Mouse (Mus musculus): Measurements from ENCODE around the gene Lrrc55. TPM values are rescaled to one million over a fixed set of nuclear protein-coding genes. Genes with fewer than 3 reads are reported as not detected.
A peak's percentile ranks its signal among the peaks of the same experiment; 100 is the strongest.

Gene Lrrc55
- polyA plus RNA-seq, 1 experiment from 2014 or later: 1.4 TPM

GRCm38 (mm10) chr2:85136089-85136488 lies 60.9 kb downstream of the Lrrc55 start, which contains the start of gene Aplnr:
Gene Aplnr, plus strand, starts transcription at chr2:85136225.
- Histone ChIP-seq H3K4me3 (ENCODE audit: low read depth, low read length) (no peak within 1 kb of the TSS), H3K9ac (replicated peaks; ENCODE audit: low read length) (no peak within 1 kb of the TSS), H3K4me2 (ENCODE audit: low read depth, low read length) (no peak within 1 kb of the TSS), H3K27me3 (ENCODE audit: control insufficient read depth, insufficient read depth, low read length) (no peaks in the 10 kb centered on the region), H3K9me3 (replicated peaks; ENCODE audit: control insufficient read depth, low read length) (no peaks in the 10 kb centered on the region), H3K36me3 (replicated peaks; ENCODE audit: control insufficient read depth, insufficient read depth, low read depth, low read length) (no peaks in the 10 kb centered on the region), H3K4me1 (ENCODE audit: control insufficient read depth, insufficient read depth, low read length) (no peaks in the 10 kb centered on the region), H3K27ac (replicated peaks; ENCODE audit: low read depth, low read length) (no peak within 1 kb of the TSS; the same call in 1 of the 2 replicates)
- 7% methylated on average over 4 of the region's 4 CpGs for WGBS
- peak; percentile 37; the same call in 1 of the 2 replicates for ATAC-seq (replicated peaks; ENCODE audit: insufficient number of reproducible peaks, low FRiP score, low TSS enrichment, low read depth)
- no peak for DNase-seq (ENCODE audit: low spot score)

- DNase-seq (ENCODE audit: low spot score): no peak
- H3K27me3 ChIP-seq (ENCODE audit: control insufficient read depth, insufficient read depth, low read length): no peaks in the 10 kb centered on the region
- H3K36me3 ChIP-seq (replicated peaks; ENCODE audit: control insufficient read depth, insufficient read depth, low read depth, low read length): no peaks in the 10 kb centered on the region
- no peak overlapping the region for H3K9ac ChIP-seq (replicated peaks; ENCODE audit: low read length)
- H3K4me3 ChIP-seq (ENCODE audit: low read depth, low read length): no peak overlapping the region
- no peaks in the 10 kb centered on the region for H3K9me3 ChIP-seq (replicated peaks; ENCODE audit: control insufficient read depth, low read length)
- no peak for ATAC-seq (replicated peaks; ENCODE audit: insufficient number of reproducible peaks, low FRiP score, low TSS enrichment, low read depth)
- H3K4me1 ChIP-seq (ENCODE audit: control insufficient read depth, insufficient read depth, low read length): no peaks in the 10 kb centered on the region
- no peak overlapping the region for H3K27ac ChIP-seq (replicated peaks; ENCODE audit: low read depth, low read length)
- WGBS: 50% methylated on average over 1 of the region's 1 CpGs
- H3K4me2 ChIP-seq (ENCODE audit: low read depth, low read length): no peak overlapping the region
Observed at GRCm38 (mm10) chr2:85135099-85135498, 61.9 kb downstream of the Lrrc55 start.

- Histone ChIP-seq H3K4me2 (ENCODE audit: low read depth, low read length) (no peak overlapping the region), H3K27ac (replicated peaks; ENCODE audit: low read depth, low read length) (no peak overlapping the region), H3K27me3 (ENCODE audit: control insufficient read depth, insufficient read depth, low read length) (no peaks in the 10 kb centered on the region), H3K9ac (replicated peaks; ENCODE audit: low read length) (no peak overlapping the region), H3K4me1 (ENCODE audit: control insufficient read depth, insufficient read depth, low read length) (no peaks in the 10 kb centered on the region), H3K36me3 (replicated peaks; ENCODE audit: control insufficient read depth, insufficient read depth, low read depth, low read length) (no peaks in the 10 kb centered on the region), H3K9me3 (replicated peaks; ENCODE audit: control insufficient read depth, low read length) (no peaks in the 10 kb centered on the region), H3K4me3 (ENCODE audit: low read depth, low read length) (no peak overlapping the region)
- DNase-seq (ENCODE audit: low spot score) (no peak), ATAC-seq (replicated peaks; ENCODE audit: insufficient number of reproducible peaks, low FRiP score, low TSS enrichment, low read depth) (no peak)
- 60% methylated on average over 2 of the region's 2 CpGs for WGBS
Observed at GRCm38 (mm10) chr2:85132204-85132603, 64.8 kb downstream of the Lrrc55 start.

- H3K4me1 ChIP-seq (ENCODE audit: control insufficient read depth, insufficient read depth, low read length): no peaks in the 10 kb centered on the region
- WGBS: 11% methylated on average over 1 of the region's 1 CpGs
- H3K27ac ChIP-seq (replicated peaks; ENCODE audit: low read depth, low read length): no peak overlapping the region
- H3K9ac ChIP-seq (replicated peaks; ENCODE audit: low read length): no peak overlapping the region
- no peaks in the 10 kb centered on the region for H3K36me3 ChIP-seq (replicated peaks; ENCODE audit: control insufficient read depth, insufficient read depth, low read depth, low read length)
- no peak overlapping the region for H3K4me2 ChIP-seq (ENCODE audit: low read depth, low read length)
- no peaks in the 10 kb centered on the region for H3K27me3 ChIP-seq (ENCODE audit: control insufficient read depth, insufficient read depth, low read length)
- H3K4me3 ChIP-seq (ENCODE audit: low read depth, low read length): no peak overlapping the region
- H3K9me3 ChIP-seq (replicated peaks; ENCODE audit: control insufficient read depth, low read length): no peaks in the 10 kb centered on the region
- no peak for ATAC-seq (replicated peaks; ENCODE audit: insufficient number of reproducible peaks, low FRiP score, low TSS enrichment, low read depth)
- no peak for DNase-seq (ENCODE audit: low spot score)
Observed at GRCm38 (mm10) chr2:85131724-85132123, 65.3 kb downstream of the Lrrc55 start.

- WGBS: 30% methylated on average over 2 of the region's 2 CpGs
- DNase-seq (ENCODE audit: low spot score) (no peak), ATAC-seq (replicated peaks; ENCODE audit: insufficient number of reproducible peaks, low FRiP score, low TSS enrichment, low read depth) (no peak)
- Histone ChIP-seq H3K36me3 (replicated peaks; ENCODE audit: control insufficient read depth, insufficient read depth, low read depth, low read length) (no peaks in the 10 kb centered on the region), H3K4me2 (ENCODE audit: low read depth, low read length) (no peak overlapping the region), H3K9me3 (replicated peaks; ENCODE audit: control insufficient read depth, low read length) (no peaks in the 10 kb centered on the region), H3K4me1 (ENCODE audit: control insufficient read depth, insufficient read depth, low read length) (no peaks in the 10 kb centered on the region), H3K27ac (replicated peaks; ENCODE audit: low read depth, low read length) (no peak overlapping the region), H3K4me3 (ENCODE audit: low read depth, low read length) (no peak overlapping the region), H3K27me3 (ENCODE audit: control insufficient read depth, insufficient read depth, low read length) (no peaks in the 10 kb centered on the region), H3K9ac (replicated peaks; ENCODE audit: low read length) (no peak overlapping the region)
Observed at GRCm38 (mm10) chr2:85131226-85131625, 65.8 kb downstream of the Lrrc55 start.

- Histone ChIP-seq H3K27me3 (ENCODE audit: control insufficient read depth, insufficient read depth, low read length) (no peaks in the 10 kb centered on the region), H3K9me3 (replicated peaks; ENCODE audit: control insufficient read depth, low read length) (no peaks in the 10 kb centered on the region), H3K36me3 (replicated peaks; ENCODE audit: control insufficient read depth, insufficient read depth, low read depth, low read length) (no peaks in the 10 kb centered on the region), H3K4me1 (ENCODE audit: control insufficient read depth, insufficient read depth, low read length) (no peaks in the 10 kb centered on the region), H3K4me3 (ENCODE audit: low read depth, low read length) (no peak overlapping the region), H3K27ac (replicated peaks; ENCODE audit: low read depth, low read length) (no peak overlapping the region), H3K4me2 (ENCODE audit: low read depth, low read length) (no peak overlapping the region), H3K9ac (replicated peaks; ENCODE audit: low read length) (no peak overlapping the region)
- DNase-seq (ENCODE audit: low spot score): no peak
- ATAC-seq (replicated peaks; ENCODE audit: insufficient number of reproducible peaks, low FRiP score, low TSS enrichment, low read depth): no peak
- 45% methylated on average over 6 of the region's 6 CpGs for WGBS
Observed at GRCm38 (mm10) chr2:85129496-85129971, 67.5 kb downstream of the Lrrc55 start.

GRCm38 (mm10) chr2:85123869-85124535 lies 73.0 kb downstream of the Lrrc55 start:
- no peak overlapping the region for H3K4me2 ChIP-seq (ENCODE audit: low read depth, low read length)
- H3K4me1 ChIP-seq (ENCODE audit: control insufficient read depth, insufficient read depth, low read length): no peaks in the 10 kb centered on the region
- no peaks in the 10 kb centered on the region for H3K27me3 ChIP-seq (ENCODE audit: control insufficient read depth, insufficient read depth, low read length)
- H3K27ac ChIP-seq (replicated peaks; ENCODE audit: low read depth, low read length): no peak overlapping the region
- 30% methylated on average over 1 of the region's 1 CpGs for WGBS
- ATAC-seq (replicated peaks; ENCODE audit: insufficient number of reproducible peaks, low FRiP score, low TSS enrichment, low read depth) (peak; percentile 84), DNase-seq (ENCODE audit: low spot score) (peak; percentile 73)
- no peaks in the 10 kb centered on the region for H3K36me3 ChIP-seq (replicated peaks; ENCODE audit: control insufficient read depth, insufficient read depth, low read depth, low read length)
- no peaks in the 10 kb centered on the region for H3K9me3 ChIP-seq (replicated peaks; ENCODE audit: control insufficient read depth, low read length)
- no peak overlapping the region for H3K9ac ChIP-seq (replicated peaks; ENCODE audit: low read length)
- H3K4me3 ChIP-seq (ENCODE audit: low read depth, low read length): no peak overlapping the region

GRCm38 (mm10) chr2:85123187-85123868 lies 73.7 kb downstream of the Lrrc55 start:
- H3K9me3 ChIP-seq (replicated peaks; ENCODE audit: control insufficient read depth, low read length): no peaks in the 10 kb centered on the region
- 34% methylated on average over 5 of the region's 5 CpGs for WGBS
- no peak overlapping the region for H3K27ac ChIP-seq (replicated peaks; ENCODE audit: low read depth, low read length)
- H3K4me2 ChIP-seq (ENCODE audit: low read depth, low read length): no peak overlapping the region
- H3K36me3 ChIP-seq (replicated peaks; ENCODE audit: control insufficient read depth, insufficient read depth, low read depth, low read length): no peaks in the 10 kb centered on the region
- no peak overlapping the region for H3K4me3 ChIP-seq (ENCODE audit: low read depth, low read length)
- H3K4me1 ChIP-seq (ENCODE audit: control insufficient read depth, insufficient read depth, low read length): no peaks in the 10 kb centered on the region
- H3K27me3 ChIP-seq (ENCODE audit: control insufficient read depth, insufficient read depth, low read length): no peaks in the 10 kb centered on the region
- 0 out of 2 replicates have a peak, but pooled peaks have one; percentile 31 for ATAC-seq (replicated peaks; ENCODE audit: insufficient number of reproducible peaks, low FRiP score, low TSS enrichment, low read depth)
- H3K9ac ChIP-seq (replicated peaks; ENCODE audit: low read length): no peak overlapping the region
- DNase-seq (ENCODE audit: low spot score): peak; percentile 79

Measured in embryonic facial prominence, embryonic 11.5 days (tissue).